Mouse (Mus musculus) forebrain, embryonic 10.5 days (tissue): ENCODE data around the gene 1700017B05Rik. TPM values are rescaled to one million over a fixed set of nuclear protein-coding genes. Genes with fewer than 3 reads are reported as not detected.

ENCODE experiments used
- DNase-seq: peaks from one replicate; pipeline ENCODE4 v3.0.0-alpha.2; 2017; ENCODE audit warnings: low spot score; ENCODE audit errors: extremely low spot score
- H3K27ac ChIP-seq: fragments of 300-500 bp; sonication (generic); 2 replicates; pipeline ENCODE4 v1.5.1; 2016; ENCODE audit warnings: mild to moderate bottlenecking
- H3K27me3 ChIP-seq: fragments of 300-500 bp; sonication (generic); 2 replicates; pipeline ENCODE4 v1.6.1; 2016; ENCODE audit warnings: mild to moderate bottlenecking; ENCODE audit not compliant: poor library complexity, severe bottlenecking
- H3K36me3 ChIP-seq: fragments of 300-500 bp; sonication (generic); replicated peaks from 2 replicates; pipeline ENCODE4 v1.6.1; 2016; ENCODE audit warnings: mild to moderate bottlenecking, moderate library complexity
- H3K4me1 ChIP-seq: fragments of 300-500 bp; sonication (generic); 2 replicates; pipeline ENCODE4 v1.6.1; 2016
- H3K4me3 ChIP-seq: fragments of 300-500 bp; sonication (generic); 2 replicates; pipeline ENCODE4 v1.5.1; 2016; ENCODE audit warnings: mild to moderate bottlenecking, moderate library complexity
- H3K9me3 ChIP-seq: fragments of 300-500 bp; sonication (generic); 2 replicates; pipeline ENCODE4 v1.6.1; 2016; ENCODE audit warnings: mild to moderate bottlenecking, moderate library complexity
- WGBS: fragments of 180-500 bp; shearing (Covaris S2); methylation state at CpG from one replicate; pipeline ENCODE4 v1.1.7; 2016; 5-methylcytosine and 5-hydroxymethylcytosine counted together
- polyA plus RNA-seq: library from polyadenylated mRNA; unstranded; fragments of >200 nt; fragmentation: Nextera tagmentation; extraction: Ambion mirVana; gene quantifications from 2 replicates; pipeline ENCODE4 v1.2.1, GENCODE M21; 2016

The 1700017B05Rik gene
- polyA plus RNA-seq, 1 experiment from 2014 or later = 14.8 TPM

GRCm38 (mm10) chr9:57269384-57269783 is 7.0 kb upstream of the 1700017B05Rik start:
- Histone ChIP-seq H3K9me3 (no peaks in the 10 kb centered on the region), H3K4me3 (no peak overlapping the region), H3K4me1 (peaks cover 91% of the 10 kb centered on the region), H3K27ac (peak overlapping the region; percentile 68), H3K36me3 (no peaks in the 10 kb centered on the region), H3K27me3 (peaks cover 46% of the 10 kb centered on the region)
- no peak for DNase-seq
- WGBS = 39% methylated on average over 1 of the region's 1 CpGs

DNA sequence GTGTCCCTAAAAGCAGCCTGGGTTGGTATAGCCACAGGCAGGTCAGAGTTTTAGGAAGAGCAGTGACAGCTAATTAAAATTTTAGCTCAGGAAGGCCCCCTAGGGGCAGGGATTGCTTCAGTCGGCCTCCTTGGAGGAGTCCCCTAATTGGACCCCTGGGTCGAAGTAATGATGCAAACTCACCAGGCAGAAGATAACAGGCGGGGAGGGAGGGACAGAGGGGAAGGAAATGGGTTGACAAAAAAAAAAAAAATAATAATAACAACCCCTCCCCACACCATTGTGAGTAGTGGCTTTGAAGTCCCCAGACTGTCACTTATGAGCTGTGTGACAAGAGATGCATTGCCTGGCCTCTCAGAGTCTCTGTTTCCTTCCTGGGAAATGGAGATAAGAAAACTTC is 6.2 kb upstream of the 1700017B05Rik start:
- peaks cover 54% of the 10 kb centered on the region for H3K27me3 ChIP-seq
- DNase-seq = peak; percentile 53
- peak overlapping the region; percentile 68; the same call in 1 of the 2 replicates for H3K27ac ChIP-seq
- no peaks in the 10 kb centered on the region for H3K9me3 ChIP-seq
- no peak overlapping the region for H3K4me3 ChIP-seq
- peaks cover 86% of the 10 kb centered on the region for H3K4me1 ChIP-seq
- WGBS = 3% methylated on average over 3 of the region's 3 CpGs
- H3K36me3 ChIP-seq = no peaks in the 10 kb centered on the region

DNA sequence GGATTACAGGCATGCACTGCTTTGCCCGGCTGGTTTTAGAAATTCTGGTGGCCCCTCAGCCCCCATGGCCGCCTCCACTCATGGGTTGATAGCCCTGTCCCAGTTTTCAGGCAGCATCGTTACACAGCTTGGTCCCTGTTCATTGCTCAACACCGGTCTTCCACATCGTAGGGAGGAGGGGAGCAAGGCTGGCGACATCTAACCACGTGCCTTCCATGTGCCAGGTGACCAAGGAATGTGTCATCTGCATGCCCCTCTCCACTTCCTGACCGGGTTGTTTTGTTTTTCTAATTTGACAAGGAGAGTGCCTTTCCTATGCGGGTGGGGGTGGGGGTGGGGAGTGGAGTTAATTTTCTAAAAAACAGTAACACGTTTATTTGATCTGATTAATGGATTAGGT is 5.7 kb upstream of the 1700017B05Rik start:
- Histone ChIP-seq H3K27ac (0 out of 2 replicates have a peak overlapping the region, but pooled peaks have one; percentile 26), H3K4me1 (peaks cover 88% of the 10 kb centered on the region), H3K36me3 (no peaks in the 10 kb centered on the region), H3K4me3 (no peak overlapping the region), H3K27me3 (peaks cover 59% of the 10 kb centered on the region), H3K9me3 (no peaks in the 10 kb centered on the region)
- no peak for DNase-seq
- WGBS = 27% methylated on average over 10 of the region's 10 CpGs

DNA sequence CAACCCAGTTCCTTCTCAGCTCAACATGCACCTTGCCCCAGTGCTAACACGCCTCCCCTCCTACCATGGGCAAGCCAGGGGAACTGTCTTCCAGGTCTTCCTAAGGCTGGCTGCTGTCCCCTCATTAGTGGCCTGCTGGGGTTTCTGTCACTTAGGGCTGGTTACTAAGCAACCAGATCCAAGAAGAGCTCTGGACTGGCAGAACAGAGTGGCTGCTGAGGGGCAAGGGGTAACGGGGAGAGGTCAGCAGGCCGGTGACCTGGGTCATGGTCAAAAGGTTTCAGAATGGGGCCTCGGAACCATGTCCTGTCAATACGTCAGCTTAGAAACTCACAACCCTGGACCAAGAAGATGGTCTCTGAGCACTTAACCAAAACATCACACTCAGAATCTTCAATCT is 5.0 kb upstream of the 1700017B05Rik start:
- DNase-seq = peak; percentile 33
- H3K27me3 ChIP-seq = peaks cover 63% of the 10 kb centered on the region
- no peaks in the 10 kb centered on the region for H3K9me3 ChIP-seq
- no peaks in the 10 kb centered on the region for H3K36me3 ChIP-seq
- 10% methylated on average over 5 of the region's 5 CpGs for WGBS
- peak overlapping the region; percentile 26; the same call in 1 of the 2 replicates for H3K27ac ChIP-seq
- no peak overlapping the region for H3K4me3 ChIP-seq
- H3K4me1 ChIP-seq = peaks cover 90% of the 10 kb centered on the region

- H3K4me3 ChIP-seq = no peak overlapping the region
- no peak overlapping the region for H3K27ac ChIP-seq
- H3K4me1 ChIP-seq = peaks cover 93% of the 10 kb centered on the region
- DNase-seq = no peak
- no peaks in the 10 kb centered on the region for H3K36me3 ChIP-seq
- WGBS = 59% methylated on average over 5 of the region's 5 CpGs
- H3K27me3 ChIP-seq = peaks cover 64% of the 10 kb centered on the region
- no peaks in the 10 kb centered on the region for H3K9me3 ChIP-seq
Measured at GRCm38 (mm10) chr9:57265125-57265524, 2.7 kb upstream of the 1700017B05Rik start.

- DNase-seq = no peak
- H3K4me1 ChIP-seq = peaks cover 76% of the 10 kb centered on the region
Measured at GRCm38 (mm10) chr9:57262795-57263684, 628 bp upstream of the 1700017B05Rik start.

GRCm38 (mm10) chr9:57261516-57261912 is 898 bp downstream of the 1700017B05Rik start:
- DNase-seq = peak; percentile 41

More at GRCm38 (mm10) chr9:57262795-57263684, 628 bp upstream of the 1700017B05Rik start:
- peaks cover 54% of the 10 kb centered on the region for H3K27me3 ChIP-seq
- 55% methylated on average over 13 of the region's 13 CpGs for WGBS
- peak overlapping the region; percentile 92 for H3K4me3 ChIP-seq
- no peaks in the 10 kb centered on the region for H3K9me3 ChIP-seq
- H3K36me3 ChIP-seq = peaks cover 10% of the 10 kb centered on the region
- peak overlapping the region; percentile 93 for H3K27ac ChIP-seq

DNA sequence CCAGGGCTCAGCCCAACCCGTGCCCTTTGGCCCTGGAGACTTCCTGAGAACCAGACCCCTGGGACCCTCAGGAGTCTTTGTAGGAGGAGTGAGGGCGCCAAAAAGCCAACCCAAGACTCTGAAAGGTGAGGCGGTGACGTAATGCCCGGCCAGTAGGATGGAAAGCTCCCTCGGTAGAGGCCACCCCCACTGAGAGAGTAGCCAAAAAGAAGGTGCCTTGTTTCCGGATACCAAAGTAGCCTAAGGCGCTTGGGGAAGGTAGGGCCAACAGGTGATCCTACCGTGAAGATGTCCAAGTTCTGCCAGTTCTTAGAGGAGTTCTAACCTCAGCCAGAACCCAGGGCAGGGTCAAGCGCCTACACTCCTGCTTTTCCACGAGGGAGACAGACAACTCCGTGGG is 1.5 kb downstream of the 1700017B05Rik start:
- 21% methylated on average over 12 of the region's 12 CpGs for WGBS
- peaks cover 58% of the 10 kb centered on the region for H3K4me1 ChIP-seq
- peaks cover 31% of the 10 kb centered on the region for H3K36me3 ChIP-seq
- DNase-seq = no peak
- peak overlapping the region; percentile 92 for H3K4me3 ChIP-seq
- H3K9me3 ChIP-seq = no peaks in the 10 kb centered on the region
- H3K27me3 ChIP-seq = peaks cover 45% of the 10 kb centered on the region
- H3K27ac ChIP-seq = peak overlapping the region; percentile 93; the same call in 1 of the 2 replicates

More at GRCm38 (mm10) chr9:57261516-57261912, 898 bp downstream of the 1700017B05Rik start:
- Histone ChIP-seq H3K36me3 (peaks cover 25% of the 10 kb centered on the region), H3K27me3 (peaks cover 51% of the 10 kb centered on the region), H3K9me3 (no peaks in the 10 kb centered on the region), H3K4me3 (peak overlapping the region; percentile 92), H3K27ac (peak overlapping the region; percentile 93), H3K4me1 (peaks cover 60% of the 10 kb centered on the region)
- WGBS = under 1% methylated on average over 26 of the region's 26 CpGs

GRCm38 (mm10) chr9:57259736-57260135 is 2.7 kb downstream of the 1700017B05Rik start:
- DNase-seq = peak; percentile 85
- no peak overlapping the region for H3K27ac ChIP-seq
- H3K4me1 ChIP-seq = peaks cover 46% of the 10 kb centered on the region
- H3K4me3 ChIP-seq = no peak overlapping the region
- peaks cover 43% of the 10 kb centered on the region for H3K36me3 ChIP-seq
- H3K27me3 ChIP-seq = peaks cover 33% of the 10 kb centered on the region
- H3K9me3 ChIP-seq = no peaks in the 10 kb centered on the region
- 14% methylated on average over 3 of the region's 3 CpGs for WGBS

DNA sequence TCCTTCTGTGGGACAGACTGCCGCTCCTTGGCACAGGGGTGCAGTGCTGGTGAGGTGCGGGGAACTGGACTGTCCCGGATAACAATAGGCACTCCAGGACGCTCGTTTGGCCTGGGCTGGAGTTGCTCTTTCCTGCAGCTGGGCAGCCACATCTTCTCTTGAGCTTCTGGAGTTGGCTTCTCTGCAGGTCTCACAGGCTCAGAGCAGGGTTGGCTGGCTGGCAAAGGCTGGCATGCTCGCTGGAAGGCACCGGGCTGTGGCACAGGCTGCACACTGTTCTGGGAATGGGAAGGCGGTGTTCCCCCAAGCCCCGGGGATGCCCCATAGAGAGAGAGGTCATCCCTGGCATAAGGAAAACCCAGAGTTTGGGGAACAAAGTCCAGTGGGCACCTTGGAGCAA is 4.8 kb downstream of the 1700017B05Rik start:
- no peak overlapping the region for H3K4me3 ChIP-seq
- no peaks in the 10 kb centered on the region for H3K9me3 ChIP-seq
- H3K27me3 ChIP-seq = peaks cover 12% of the 10 kb centered on the region
- 93% methylated on average over 9 of the region's 9 CpGs for WGBS
- DNase-seq = no peak
- H3K27ac ChIP-seq = no peak overlapping the region
- peaks cover 31% of the 10 kb centered on the region for H3K4me1 ChIP-seq
- peaks cover 64% of the 10 kb centered on the region for H3K36me3 ChIP-seq

DNA sequence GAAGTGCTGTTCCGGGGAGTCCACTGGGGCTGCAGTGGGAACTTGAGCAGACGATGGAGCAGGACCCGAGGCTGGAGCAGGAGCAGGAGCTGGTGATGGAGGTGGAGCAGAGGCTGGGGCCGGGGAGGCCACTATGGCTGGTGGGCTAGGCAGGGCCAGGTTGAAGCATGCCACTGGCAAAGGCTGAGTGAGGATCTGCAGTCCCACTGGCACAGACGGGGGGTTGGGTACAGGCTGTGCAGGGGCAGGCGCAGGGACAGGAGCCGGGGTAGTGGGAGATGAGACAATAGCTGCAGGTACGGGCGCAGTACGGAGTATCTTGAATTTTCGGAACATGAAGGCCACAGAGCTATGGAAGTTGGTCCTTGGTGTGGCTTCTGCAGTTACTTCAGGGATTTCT is 5.6 kb downstream of the 1700017B05Rik start:
- WGBS = 95% methylated on average over 11 of the region's 11 CpGs
- Histone ChIP-seq H3K9me3 (no peaks in the 10 kb centered on the region), H3K27ac (no peak overlapping the region), H3K27me3 (peaks cover 12% of the 10 kb centered on the region), H3K4me1 (peaks cover 24% of the 10 kb centered on the region), H3K36me3 (peaks cover 71% of the 10 kb centered on the region), H3K4me3 (no peak overlapping the region)
- DNase-seq = no peak

GRCm38 (mm10) chr9:57256309-57256708 is 6.1 kb downstream of the 1700017B05Rik start:
- Histone ChIP-seq H3K36me3 (peaks cover 77% of the 10 kb centered on the region), H3K4me3 (no peak overlapping the region), H3K27ac (no peak overlapping the region), H3K27me3 (peaks cover 12% of the 10 kb centered on the region), H3K4me1 (peaks cover 21% of the 10 kb centered on the region), H3K9me3 (no peaks in the 10 kb centered on the region)
- no peak for DNase-seq
- WGBS = 96% methylated on average over 20 of the region's 20 CpGs
